Mouse (Mus musculus) skeletal muscle tissue, adult 2 months (tissue): ENCODE measurements around the gene Mmp19.
"Not testable (repeated sequence)": the region's sequence is repeated elsewhere in the genome, so short reads cannot be mapped to it uniquely, and the experiment has no call there.

ENCODE experiments used
- DNase-seq: peaks from one replicate; pipeline ENCODE4 v3.0.0-alpha.2; 2012; ENCODE audit warnings: low read depth, low spot score

The Mmp19 gene

DNA sequence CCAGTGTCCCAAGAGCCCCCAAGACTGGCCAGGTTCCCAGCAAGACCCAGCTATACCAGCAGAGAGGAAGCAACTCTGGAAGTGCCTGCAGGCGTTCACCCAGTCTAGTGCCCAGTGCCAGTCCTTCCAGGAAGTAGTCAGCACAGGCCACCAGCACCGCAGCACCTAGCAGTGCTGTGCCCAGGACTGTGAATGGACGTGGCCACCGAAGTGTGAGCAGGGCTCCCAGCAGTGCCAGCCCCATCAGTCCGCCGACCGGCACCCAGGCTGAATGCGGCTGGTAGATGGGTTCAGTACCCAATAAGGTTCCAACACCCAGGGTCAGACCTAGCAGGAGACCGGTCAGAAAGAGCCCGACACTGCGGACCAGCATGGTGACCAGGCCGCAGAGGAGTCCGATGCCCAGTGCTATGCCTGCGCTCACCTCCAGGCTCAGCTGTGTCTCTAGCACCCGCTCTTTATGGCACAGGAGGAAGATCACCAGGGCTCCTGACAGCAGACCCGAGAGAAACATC, 11.3 kb downstream of the Mmp19 start:
- DNase-seq = no peak

DNA sequence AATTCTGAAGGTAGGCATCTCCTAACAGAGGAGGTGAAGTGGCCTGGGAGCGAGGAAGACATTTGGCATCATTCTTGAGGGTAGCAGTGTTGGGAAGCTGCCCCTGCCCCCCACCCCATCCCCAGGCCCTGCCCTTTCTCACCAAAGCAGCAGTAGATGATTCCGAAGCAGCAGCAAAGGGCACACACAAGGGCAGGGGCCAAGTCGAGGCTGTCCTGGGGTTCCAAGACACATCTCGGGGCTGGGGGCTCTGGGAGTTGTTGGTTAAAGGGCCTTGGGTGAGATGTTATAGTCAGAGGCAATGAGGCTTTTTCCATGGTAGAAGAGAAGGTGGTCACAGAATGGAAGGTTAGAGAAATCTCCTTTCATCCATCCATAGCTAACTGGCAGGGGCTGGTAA, 12.2 kb downstream of the Mmp19 start:
- no peak for DNase-seq

DNA sequence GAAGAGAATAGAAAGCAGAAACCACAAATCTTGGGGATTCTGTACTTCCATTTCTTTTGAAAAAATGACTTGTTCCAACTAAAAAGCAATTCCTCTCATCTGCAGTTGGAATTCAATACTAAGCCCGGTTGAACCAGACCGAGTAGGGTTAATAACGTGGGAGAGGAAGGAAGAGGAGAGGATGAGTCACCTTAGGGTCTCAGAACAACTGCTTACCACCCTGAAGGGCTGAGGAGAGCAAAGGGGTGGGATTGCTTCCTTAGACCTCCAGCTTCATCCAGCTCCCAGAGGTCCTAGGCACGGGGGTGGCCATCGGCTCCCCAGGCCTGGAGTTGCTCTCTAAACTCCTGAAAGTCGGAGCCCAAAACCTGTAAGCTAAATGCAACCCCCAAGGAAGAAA, 12.7 kb downstream of the Mmp19 start:
- DNase-seq = no peak

DNA sequence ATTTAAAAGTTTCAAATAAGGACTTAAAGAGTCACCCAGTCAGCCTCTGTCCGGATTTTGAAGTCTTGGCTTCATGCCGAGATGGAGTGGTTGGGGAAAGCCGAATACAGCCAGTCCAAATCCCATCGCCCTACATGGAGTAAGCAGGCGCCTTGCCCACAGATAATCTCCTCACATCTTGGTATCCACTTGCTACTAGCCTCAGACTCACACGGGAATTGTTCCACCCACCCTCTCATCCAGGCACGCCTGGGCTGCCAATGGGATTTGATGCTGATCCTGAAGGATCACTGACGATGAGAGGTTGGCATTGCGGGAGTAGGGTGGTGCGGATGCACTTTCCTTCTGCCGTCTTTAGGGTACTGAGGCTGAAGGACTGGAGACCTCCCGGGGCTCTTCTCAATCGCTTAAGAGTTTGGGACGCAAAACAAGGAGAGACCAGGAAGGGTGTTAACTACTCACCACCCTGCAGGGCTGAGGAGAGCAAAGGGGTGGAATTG, 13.1 kb downstream of the Mmp19 start, which contains the start of gene Dnajc14:
Dnajc14 (plus strand) TSS at position 292 of the 500 bp plus-strand sequence.
- DNase-seq = peak; percentile 50

DNA sequence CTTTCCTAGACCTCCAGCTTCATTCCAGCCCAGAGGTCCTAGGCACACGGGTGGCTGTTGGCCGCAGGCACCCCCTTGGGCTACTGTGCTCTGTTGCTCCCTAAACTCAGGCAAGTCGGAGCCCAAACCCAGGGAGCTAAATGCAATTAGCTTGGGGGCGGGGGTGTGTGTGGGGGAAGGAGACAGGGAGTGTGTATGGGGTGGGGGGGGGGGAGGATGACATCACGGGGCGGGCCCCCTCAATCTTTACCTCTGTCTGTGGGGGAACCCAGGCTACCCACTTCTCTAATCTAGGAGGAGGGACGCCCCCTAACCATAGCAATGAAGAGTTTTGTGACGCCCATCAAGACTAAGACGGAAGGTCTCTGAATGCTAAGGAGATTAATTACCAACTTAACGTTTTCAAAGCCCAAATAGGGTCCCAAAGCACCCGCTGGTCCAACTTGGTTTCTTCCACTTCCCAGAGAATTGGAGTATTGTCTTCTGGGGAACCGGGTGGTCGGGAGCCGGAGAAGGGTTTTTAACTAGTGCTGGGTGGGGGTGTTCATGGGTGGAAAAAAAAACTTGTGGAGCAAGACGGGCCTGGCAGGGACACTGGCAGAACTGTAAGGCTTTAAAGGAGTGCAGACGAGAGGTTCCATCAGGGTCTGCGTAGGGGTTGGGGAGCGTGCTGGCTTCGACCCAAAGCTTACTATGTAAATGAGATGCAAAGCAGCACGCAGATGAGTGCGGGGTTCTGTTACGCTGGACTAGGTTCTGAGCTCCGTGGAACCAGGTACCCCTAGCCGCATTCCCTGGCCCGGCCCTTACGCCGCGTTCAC, 13.8 kb downstream of the Mmp19 start, which contains the start of gene Tmem198b:
Tmem198b (minus strand) TSS at position 100 of the 821 bp plus-strand sequence.
- DNase-seq = peak; percentile 52

DNA sequence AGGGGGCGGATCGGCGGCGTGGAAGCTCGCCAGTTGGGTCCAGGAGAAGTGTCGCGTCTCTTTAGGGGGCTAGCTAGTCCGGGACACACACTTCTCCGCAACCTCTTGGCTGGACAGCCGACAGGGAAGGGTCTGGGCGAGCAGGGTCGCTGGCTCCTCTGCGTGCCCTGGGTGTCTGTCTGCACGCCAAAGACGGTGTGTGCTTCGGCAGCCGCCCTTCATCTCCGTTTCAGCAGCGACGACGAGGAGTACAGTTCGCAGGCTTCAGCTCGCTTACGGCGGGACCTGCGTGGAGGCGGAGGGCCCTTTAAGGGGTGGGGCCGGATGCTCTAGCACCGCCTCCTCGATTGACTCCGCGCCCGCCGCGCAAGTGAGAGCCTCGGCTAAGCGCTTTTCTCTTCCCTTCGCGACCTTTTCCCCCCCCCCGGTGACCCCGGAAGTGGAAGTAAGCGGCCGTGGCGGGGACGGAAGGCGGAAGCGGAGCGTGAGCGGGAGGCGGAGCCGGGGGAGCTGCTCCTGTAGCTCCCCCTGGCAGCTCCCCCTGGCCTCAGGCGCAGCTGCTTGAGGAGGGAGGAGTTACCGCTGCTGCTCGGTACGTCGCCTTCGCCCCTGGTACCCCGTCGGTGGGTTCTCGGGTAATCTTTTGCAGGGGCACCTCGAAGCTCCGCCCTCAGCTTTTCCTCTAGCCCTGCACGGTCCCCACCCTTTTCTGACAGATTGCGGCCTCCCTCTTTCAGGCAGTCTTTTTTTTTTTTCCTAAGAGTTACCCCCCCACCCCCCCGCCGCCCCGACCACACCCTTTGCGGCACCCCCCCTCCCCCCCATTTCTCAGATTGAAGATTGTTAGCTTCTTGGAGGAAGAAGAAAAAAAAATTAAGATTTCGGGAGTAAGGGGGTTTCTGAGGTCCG, 14.6 kb downstream of the Mmp19 start:
- DNase-seq = peak; percentile 95

DNA sequence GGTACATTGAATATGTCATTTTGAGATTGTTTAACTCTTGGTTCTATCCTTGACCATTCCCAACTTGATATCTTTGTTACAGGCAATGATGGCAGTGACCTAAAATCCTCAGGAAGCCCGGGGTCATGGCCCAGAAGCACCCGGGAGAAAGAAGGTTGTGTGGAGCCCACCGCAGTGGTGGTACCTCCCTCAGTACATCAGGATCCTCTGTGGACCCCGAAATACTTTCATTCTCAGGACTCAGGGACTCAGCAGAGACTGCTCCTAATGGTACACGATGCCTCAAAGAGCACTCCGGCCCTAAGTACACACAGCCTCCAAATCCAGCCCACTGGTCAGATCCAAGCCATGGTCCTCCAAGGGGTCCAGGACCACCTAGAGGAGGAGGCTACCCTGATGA, 15.4 kb downstream of the Mmp19 start:
- no peak for DNase-seq

DNA sequence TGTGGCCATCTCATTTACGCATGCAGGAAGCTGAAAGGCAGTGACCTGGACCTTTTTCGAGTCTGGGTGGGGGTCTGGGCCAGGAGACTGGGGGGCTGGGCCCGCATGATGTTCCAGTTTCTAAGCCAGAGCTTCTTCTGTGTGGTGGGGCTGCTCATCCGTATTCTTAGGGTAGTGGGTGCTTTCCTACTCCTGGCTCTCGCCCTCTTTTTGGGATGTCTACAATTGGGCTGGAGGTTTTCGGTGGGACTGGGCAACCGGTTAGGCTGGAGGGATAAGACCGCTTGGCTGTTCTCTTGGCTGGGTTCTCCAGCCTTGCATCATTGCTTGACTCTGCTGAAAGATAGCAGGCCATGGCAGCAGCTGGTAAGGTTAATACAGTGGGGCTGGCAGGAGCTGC, 16.3 kb downstream of the Mmp19 start:
- no peak for DNase-seq

DNA sequence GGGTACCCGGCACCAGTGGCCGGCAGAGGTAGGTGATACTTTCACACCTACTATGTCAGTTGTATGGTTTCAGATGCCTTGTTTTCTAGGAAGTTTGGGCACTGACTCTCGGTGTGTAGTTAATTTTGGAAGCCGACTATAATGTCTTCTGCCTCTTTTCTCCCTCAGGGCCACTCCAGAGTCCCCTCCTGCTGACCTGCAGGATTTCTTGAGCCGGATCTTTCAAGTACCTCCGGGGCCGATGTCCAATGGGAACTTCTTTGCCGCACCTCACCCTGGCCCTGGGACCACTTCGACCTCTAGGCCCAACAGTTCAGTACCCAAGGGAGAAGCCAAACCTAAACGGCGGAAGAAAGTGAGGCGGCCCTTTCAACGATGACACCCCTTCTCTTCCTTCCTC, 26.3 kb downstream of the Mmp19 start, which contains the start of gene Sarnp:
Sarnp (plus strand) TSS at position 301 of the 400 bp plus-strand sequence.
- no peak for DNase-seq

DNA sequence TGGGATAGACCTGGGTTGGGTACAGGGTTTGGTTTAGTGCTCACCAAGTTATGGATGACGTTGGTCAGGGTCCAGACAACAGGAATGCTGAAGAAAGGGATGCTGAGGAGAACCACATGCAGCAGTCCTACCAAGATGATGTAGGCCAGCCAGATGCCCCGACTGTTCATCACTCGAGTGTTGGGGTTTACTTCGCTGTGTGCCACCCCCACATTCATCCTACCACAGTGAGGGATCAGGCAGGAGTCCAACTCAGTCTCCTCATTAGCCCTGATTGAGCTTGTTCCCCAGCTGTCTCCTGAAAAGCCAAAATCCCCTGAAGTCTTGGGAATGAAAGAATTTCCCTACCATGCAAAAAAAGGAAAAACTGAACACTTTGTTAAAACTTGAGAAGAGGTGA, 29.5 kb downstream of the Mmp19 start:
- DNase-seq = no peak

DNA sequence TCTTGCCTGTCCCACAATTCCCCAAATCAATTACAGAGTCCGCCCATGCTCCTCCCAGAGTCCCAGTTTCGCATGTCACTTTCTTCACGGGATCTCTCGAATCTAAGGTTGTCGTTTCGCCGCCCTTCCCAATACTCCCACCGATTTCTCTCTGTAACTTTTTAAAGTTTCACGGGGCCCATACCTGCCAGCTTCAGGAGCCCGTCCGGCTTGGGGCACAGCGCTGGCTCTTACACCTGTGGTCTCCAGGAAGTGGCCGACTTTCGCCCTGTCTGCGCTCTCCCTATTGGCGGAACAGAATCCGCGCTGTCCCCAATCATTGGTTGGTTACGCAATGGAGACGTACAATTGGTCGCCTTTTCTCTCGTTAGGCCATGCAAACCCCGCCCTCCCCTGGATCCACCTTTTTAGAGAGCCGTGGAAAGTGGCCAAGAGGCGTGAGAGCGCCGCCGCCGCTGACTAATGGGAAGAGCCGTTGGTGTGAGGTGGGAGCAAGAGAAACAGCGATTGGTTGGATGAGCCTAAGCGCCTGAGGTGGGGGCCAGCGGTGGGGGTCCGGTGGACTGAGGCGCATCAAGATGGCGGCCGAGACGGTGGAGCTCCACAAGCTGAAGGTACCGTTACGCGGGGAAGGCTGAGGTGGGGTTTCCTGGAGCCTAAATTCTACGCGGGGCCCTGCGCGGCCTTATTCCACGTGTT, 30.8 kb downstream of the Mmp19 start, which contains the start of gene Ormdl2:
Ormdl2 (minus strand) TSS at position 288 of the 699 bp plus-strand sequence.
- DNase-seq = peak; percentile 100

DNA sequence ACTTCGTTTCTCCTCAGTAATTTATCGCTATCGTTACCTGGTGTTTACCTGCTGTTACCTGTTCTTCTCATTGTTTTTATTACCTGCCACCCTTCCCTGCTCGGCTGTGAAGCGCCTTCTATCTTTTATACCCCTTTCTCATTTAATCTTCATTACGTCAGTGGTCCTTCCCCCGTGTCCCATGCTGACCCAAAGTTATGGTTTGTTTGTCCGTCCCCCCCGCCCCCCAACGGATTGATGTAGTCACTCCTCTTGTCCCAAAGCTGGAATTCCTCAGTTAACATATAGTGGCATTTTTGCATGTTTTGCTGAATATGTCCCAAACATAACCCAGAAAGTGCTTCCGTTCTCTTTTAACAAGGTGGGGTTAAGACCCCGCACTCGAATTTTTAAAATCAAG, 31.4 kb downstream of the Mmp19 start:
- DNase-seq = no peak

DNA sequence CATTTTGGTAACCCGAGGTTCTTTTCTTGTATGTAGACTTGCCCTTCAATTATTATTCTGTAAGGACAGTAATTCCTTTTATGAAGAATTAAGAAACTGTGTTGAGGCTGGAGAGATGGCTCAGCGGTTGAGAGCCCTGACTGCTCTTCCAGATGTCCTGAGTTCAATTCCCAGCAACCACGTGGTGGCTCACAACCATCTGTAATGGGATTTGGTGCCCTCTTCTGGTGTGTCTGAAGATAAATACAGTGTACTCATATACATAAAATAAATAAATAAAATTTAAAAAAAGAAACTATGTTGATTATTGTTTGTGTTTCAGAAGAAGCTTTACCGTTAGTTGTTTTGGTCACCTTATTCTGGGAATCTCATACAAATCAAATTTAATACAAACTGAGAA, 32.4 kb downstream of the Mmp19 start:
- DNase-seq = not testable (repeated sequence)

DNA sequence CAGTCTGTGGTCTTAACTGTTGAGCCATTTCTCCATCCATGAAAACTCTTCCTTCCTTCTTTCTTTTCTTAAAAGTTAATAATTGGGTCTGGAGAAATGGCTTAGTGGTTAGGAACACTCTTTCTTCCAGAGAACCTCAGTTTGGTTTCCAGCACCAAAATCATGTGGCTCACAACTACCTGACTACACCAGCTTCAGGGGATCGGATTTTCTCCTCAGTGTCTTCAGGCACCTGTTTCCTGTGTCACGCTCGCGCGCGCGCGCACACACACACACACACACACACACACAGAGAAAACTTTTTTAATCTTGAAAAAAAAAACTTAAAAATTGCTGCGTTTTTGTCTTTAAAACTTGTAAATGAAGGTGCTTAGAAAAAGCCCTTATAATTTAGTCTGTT, 33.1 kb downstream of the Mmp19 start:
- no peak for DNase-seq

DNA sequence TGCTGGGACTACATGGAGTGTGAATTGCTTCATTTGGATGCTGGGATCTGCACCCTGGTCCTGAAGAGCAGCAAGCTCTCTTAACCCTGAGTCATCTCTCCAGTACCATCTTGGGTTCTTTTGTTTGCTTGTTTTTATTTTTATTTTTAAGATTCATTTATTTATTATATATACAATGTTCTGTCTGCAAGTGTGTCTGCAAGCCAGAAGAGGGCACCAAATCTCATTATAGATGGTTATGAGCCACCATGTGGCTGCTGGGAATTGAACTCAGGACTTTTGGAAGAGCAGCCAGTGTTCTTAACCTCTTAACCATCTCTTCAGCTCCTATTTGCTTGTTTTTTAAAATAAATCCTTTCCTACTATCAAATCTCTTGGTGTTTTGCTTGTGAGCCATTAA, 46.7 kb downstream of the Mmp19 start:
- DNase-seq = no peak

DNA sequence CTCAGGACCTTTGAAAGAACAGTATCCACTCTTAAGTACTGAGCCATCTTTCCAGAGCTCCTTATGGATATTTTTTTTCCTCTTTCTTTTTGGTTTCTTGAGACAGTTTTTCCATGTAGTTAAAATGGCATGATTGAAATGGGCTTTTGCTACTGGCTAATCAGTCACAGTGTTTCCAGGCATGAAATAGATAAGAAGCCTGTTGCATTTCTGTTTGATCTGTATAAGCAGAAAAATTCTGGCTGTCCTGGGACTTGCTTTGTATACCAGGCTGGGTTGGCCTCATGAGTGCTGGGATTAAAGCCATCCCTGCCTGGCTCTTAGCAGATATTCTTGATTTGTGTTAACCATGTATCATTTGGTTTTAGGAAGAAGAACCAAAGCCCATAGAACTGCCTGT, 48.7 kb downstream of the Mmp19 start:
- DNase-seq = no peak

DNA sequence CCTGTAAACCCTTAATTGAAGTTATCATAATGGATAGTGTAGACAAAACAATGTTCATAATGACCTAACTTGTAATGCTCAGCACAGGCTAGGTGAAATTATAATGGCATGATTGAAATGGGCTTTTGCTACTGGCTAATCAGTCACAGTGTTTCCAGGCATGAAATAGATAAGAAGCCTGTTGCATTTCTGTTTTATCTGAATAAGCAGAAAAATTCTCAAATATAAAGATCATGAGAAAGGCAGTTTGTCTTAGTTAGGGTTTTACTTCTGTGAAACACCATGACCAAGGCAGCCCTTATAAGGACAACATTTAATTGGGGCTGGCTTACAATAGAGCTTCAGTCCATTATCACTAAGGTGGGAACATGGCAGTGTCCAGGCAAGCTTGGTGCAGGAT, 49.9 kb downstream of the Mmp19 start:
- DNase-seq = no peak

DNA sequence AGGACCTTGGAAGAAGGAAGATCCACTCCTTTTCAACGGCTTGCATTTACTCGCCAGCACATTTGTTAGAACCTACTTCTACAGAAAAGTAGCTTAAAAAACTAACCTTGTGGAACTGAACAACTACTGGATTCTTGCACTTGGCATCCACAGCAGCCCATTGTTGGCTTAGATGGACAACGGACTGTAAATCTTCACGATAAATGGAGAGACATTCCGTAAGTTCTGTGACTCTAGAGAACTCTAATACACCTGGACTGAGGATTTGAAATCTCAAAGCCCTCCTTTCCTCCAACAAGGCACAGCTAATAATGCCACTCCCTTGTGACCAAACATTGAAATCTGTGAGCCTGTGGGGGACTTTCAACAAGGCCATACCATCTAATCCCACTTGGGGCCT, 52.5 kb downstream of the Mmp19 start:
- DNase-seq = no peak

DNA sequence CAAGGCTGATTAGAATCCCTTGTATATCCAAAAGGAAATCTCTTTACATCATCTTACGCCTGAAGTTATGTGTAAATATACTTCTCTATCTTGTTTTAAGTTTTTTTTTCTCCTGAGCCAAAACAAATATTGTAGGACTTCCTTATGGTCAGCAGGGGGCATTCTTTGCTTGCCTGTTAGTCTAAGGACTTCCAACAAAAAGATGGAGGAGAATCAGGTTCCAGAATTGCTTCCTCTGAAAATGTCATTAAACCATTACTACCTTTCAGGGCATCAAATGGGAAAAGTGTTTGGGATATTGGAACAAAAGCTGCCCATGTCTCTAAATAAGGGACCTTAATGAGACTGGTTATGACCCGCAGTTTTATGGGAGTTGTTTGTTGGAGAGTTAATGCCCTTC, 54.8 kb downstream of the Mmp19 start:
- DNase-seq = peak; percentile 11

DNA sequence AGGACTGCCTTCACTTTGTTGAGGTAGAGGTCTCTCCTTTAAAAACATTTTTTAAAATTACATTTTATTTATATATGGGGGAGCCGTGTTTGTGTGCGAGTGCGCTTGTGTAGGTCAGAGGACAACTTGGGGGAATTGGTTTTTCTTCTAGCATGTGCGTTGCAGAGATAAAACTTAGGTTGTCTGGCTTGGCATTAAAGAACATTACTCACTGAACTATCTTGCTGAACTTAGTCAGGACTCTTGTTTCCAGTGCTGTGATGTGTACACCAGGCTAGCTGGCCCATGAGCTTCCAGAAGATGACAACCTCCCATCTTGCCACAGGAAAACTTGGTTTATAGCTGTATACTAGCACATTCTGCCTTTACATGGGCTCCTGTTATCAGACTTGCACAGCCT, 56.0 kb downstream of the Mmp19 start:
- DNase-seq = no peak

DNA sequence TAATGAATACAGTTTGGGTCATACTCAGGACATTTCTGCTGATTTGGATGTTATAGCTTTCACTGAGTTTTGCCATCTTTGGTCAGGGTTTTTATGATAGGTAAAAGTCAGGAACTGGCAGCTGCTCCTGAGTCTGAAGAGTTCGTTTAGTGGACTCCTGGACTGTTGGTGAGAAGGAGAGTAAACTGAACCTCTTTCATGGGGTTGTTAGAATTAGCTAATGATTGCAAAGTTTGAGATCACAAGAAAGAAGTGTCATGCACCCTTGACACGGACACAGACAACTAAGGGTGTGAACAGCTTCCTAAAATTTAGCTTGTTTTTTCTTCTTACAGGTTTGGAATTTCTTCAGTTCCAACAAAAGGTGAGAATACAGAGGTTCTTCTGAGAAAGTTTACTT, 57.7 kb downstream of the Mmp19 start:
- DNase-seq = no peak
